Mouse (Mus musculus): ENCODE measurements around the gene Rgs6. TPM values are rescaled to one million over a fixed set of nuclear protein-coding genes. Genes with fewer than 3 reads are reported as not detected.

The Rgs6 gene
- total RNA-seq, 2 experiments from 2014 or later = 11.6 to 13.4 TPM

- DNase-seq (ENCODE audit: extremely low spot score in 1 of 2, low spot score in 1 of 2) = no peak
These were observed 562.7 kb downstream of the Rgs6 start for GRCm38 (mm10) chr12:83150813-83151212.

GRCm38 (mm10) chr12:83151474-83151873, 563.4 kb downstream of the Rgs6 start:
- DNase-seq (ENCODE audit: extremely low spot score in 1 of 2, low spot score in 1 of 2) = no peak

- no peak for DNase-seq (ENCODE audit: extremely low spot score in 1 of 2, low spot score in 1 of 2)
These were observed 572.1 kb downstream of the Rgs6 start for GRCm38 (mm10) chr12:83160211-83160610.

- no peak for DNase-seq (ENCODE audit: extremely low spot score in 1 of 2, low spot score in 1 of 2)
These were observed 572.6 kb downstream of the Rgs6 start for GRCm38 (mm10) chr12:83160700-83161099.

GRCm38 (mm10) chr12:83163721-83164120, 575.6 kb downstream of the Rgs6 start:
- DNase-seq (ENCODE audit: extremely low spot score in 1 of 2, low spot score in 1 of 2) = no peak

GRCm38 (mm10) chr12:83165058-83165457, 577.0 kb downstream of the Rgs6 start:
- no peak for DNase-seq (ENCODE audit: extremely low spot score in 1 of 2, low spot score in 1 of 2)

GRCm38 (mm10) chr12:83168310-83168709, 580.2 kb downstream of the Rgs6 start:
- DNase-seq (ENCODE audit: extremely low spot score in 1 of 2, low spot score in 1 of 2) = no peak

- peak in 1 of 2 experiments; percentile 54 for DNase-seq (ENCODE audit: extremely low spot score in 1 of 2, low spot score in 1 of 2)
These were observed 581.6 kb downstream of the Rgs6 start for GRCm38 (mm10) chr12:83169495-83170209.

- DNase-seq (ENCODE audit: extremely low spot score in 1 of 2, low spot score in 1 of 2) = no peak
These were observed 590.7 kb downstream of the Rgs6 start for GRCm38 (mm10) chr12:83178770-83179169.

- DNase-seq (ENCODE audit: extremely low spot score in 1 of 2, low spot score in 1 of 2) = no peak
These were observed 591.8 kb downstream of the Rgs6 start for GRCm38 (mm10) chr12:83179860-83180259.

- DNase-seq (ENCODE audit: extremely low spot score in 1 of 2, low spot score in 1 of 2) = no peak
These were observed 592.5 kb downstream of the Rgs6 start for GRCm38 (mm10) chr12:83180561-83180960.

- no peak for DNase-seq (ENCODE audit: extremely low spot score in 1 of 2, low spot score in 1 of 2)
These were observed 613.6 kb downstream of the Rgs6 start for GRCm38 (mm10) chr12:83201674-83202073.

GRCm38 (mm10) chr12:83204361-83204760, 616.3 kb downstream of the Rgs6 start:
- no peak for DNase-seq (ENCODE audit: extremely low spot score in 1 of 2, low spot score in 1 of 2)

GRCm38 (mm10) chr12:83206866-83207265, 618.8 kb downstream of the Rgs6 start:
- no peak for DNase-seq (ENCODE audit: extremely low spot score in 1 of 2, low spot score in 1 of 2)

- DNase-seq (ENCODE audit: extremely low spot score in 1 of 2, low spot score in 1 of 2) = no peak
These were observed 619.4 kb downstream of the Rgs6 start for GRCm38 (mm10) chr12:83207481-83207880.

GRCm38 (mm10) chr12:83208011-83208410, 619.9 kb downstream of the Rgs6 start:
- peak in 1 of 2 experiments; percentile 29 for DNase-seq (ENCODE audit: extremely low spot score in 1 of 2, low spot score in 1 of 2)

GRCm38 (mm10) chr12:83208841-83209240, 620.7 kb downstream of the Rgs6 start:
- no peak for DNase-seq (ENCODE audit: extremely low spot score in 1 of 2, low spot score in 1 of 2)

GRCm38 (mm10) chr12:83209461-83209860, 621.4 kb downstream of the Rgs6 start:
- DNase-seq (ENCODE audit: extremely low spot score in 1 of 2, low spot score in 1 of 2) = no peak

GRCm38 (mm10) chr12:83210294-83210693, 622.2 kb downstream of the Rgs6 start:
- DNase-seq (ENCODE audit: extremely low spot score in 1 of 2, low spot score in 1 of 2) = no peak

GRCm38 (mm10) chr12:83210735-83211134, 622.6 kb downstream of the Rgs6 start:
- DNase-seq (ENCODE audit: extremely low spot score in 1 of 2, low spot score in 1 of 2) = no peak

- DNase-seq (ENCODE audit: extremely low spot score in 1 of 2, low spot score in 1 of 2) = no peak
These were observed 623.2 kb downstream of the Rgs6 start for GRCm38 (mm10) chr12:83211146-83211822.
